Mouse (Mus musculus): ENCODE measurements at regions not wholly inside any gene's neighbourhood (a gene's known extent, or its start where the extent isn't known, plus 50 kb on each side); places are given as distances from the start of the nearest gene placed in this dataset.

DNA sequence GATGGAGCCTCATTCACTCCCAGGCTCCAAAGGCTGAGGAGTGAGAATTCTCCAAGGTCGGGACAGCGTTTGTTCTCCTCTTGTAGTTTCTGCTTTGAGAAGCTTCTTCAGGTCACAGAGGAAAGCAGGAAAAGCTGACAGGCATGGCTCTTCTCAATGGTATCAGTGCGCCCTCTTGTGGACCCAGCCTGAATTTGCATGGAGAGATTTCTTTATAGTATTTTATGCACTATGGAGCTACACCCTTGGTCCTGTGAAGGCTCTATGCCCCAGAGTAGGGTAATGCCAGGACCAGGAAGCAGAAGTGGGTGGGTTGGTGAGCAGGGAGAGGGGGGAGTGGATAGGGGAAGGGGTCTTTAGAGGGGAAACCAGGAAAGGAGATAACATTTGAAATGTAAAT, 51.1 kb upstream of the Ces1h start:
- Histone ChIP-seq H3K36me3 (ENCODE audit: control insufficient read depth in 1 of 2, insufficient read depth in 2 of 2, low read length in 2 of 2) (no peaks in the 10 kb centered on the region), H3K9me3 (replicated peaks; ENCODE audit: insufficient read depth, low read length) (no peaks in the 10 kb centered on the region), H3K9ac (ENCODE audit: control insufficient read depth, low read depth, low read length, poor library complexity, severe bottlenecking) (no peak overlapping the region), H3K27me3 (ENCODE audit: control insufficient read depth in 1 of 2, insufficient read depth in 2 of 2, low read length in 2 of 2) (no peaks in the 10 kb centered on the region), H3K4me3 (ENCODE audit: control insufficient read depth in 1 of 2, insufficient read depth in 1 of 2, low read depth in 2 of 2, low read length in 2 of 2) (no peak overlapping the region), H3K27ac (ENCODE audit: control insufficient read depth, low read depth, low read length) (no peak overlapping the region), H3K4me1 (ENCODE audit: control insufficient read depth in 1 of 2, insufficient read depth in 2 of 2, low read length in 2 of 2) (no peaks in the 10 kb centered on the region), H3K79me2 (ENCODE audit: control insufficient read depth, insufficient read depth, low read length, poor library complexity) (no peaks in the 10 kb centered on the region)
- TF ChIP-seq RAD21 (IDR thresholded peaks at IDR 0.05; ENCODE audit: low read depth, low read length) = peak; percentile 56
- TF ChIP-seq E2F4 (IDR thresholded peaks at IDR 0.05; ENCODE audit: borderline replicate concordance, low read depth, low read length) = no peak
- TF ChIP-seq SMC3 (IDR thresholded peaks at IDR 0.05; ENCODE audit: low read depth, low read length) = peak; percentile 62
- TF ChIP-seq JUND (IDR thresholded peaks at IDR 0.05; ENCODE audit: low read depth, low read length) = no peak
- TF ChIP-seq ZMIZ1 (IDR thresholded peaks at IDR 0.05; ENCODE audit: low read depth, low read length) = no peak
- TF ChIP-seq KAT2A (conservative IDR thresholded peaks at IDR 0.05; ENCODE audit: low read depth, low read length) = no peak
- TF ChIP-seq TAL1 (IDR thresholded peaks at IDR 0.05; ENCODE audit: low read length) = no peak
- 0 out of 2 replicates have a peak, but pooled peaks have one; percentile 37 for TF ChIP-seq ZC3H11A (IDR thresholded peaks at IDR 0.05; ENCODE audit: low read depth, low read length)
- peak; percentile 50 to 65 (median 62) for TF ChIP-seq CTCF (IDR thresholded peaks at IDR 0.05 in 2 of 3, conservative IDR thresholded peaks at IDR 0.05 in 1 of 3; ENCODE audit: control insufficient read depth in 1 of 3, insufficient read depth in 1 of 3, low read depth in 2 of 3, low read length in 3 of 3, poor library complexity in 1 of 3, severe bottlenecking in 1 of 3)
- DNase-seq (ENCODE audit: low read depth, low spot score) = peak; percentile 41
